Mouse (Mus musculus) kidney, postnatal 25 days (tissue): ENCODE measurements at regions not wholly inside any gene's neighbourhood (a gene's known extent, or its start where the extent isn't known, plus 50 kb on each side); places are given as distances from the start of the nearest gene placed in this dataset.
"Not testable (repeated sequence)": the region's sequence is repeated elsewhere in the genome, so short reads cannot be mapped to it uniquely, and the experiment has no call there.

Experiments
- DNase-seq, 2 experiments: peaks; one replicate each; pipeline ENCODE4 v3.0.0; 2021; ENCODE audit warnings: mixed read lengths in 2 of 2

- not testable (repeated sequence) for DNase-seq
Measured at GRCm38 (mm10) chr7:77200903-77201302, 971.2 kb downstream of the Agbl1 start.

- DNase-seq, result no peak
Measured at GRCm38 (mm10) chr7:77205604-77206003, 975.9 kb downstream of the Agbl1 start.

GRCm38 (mm10) chr7:77249391-77249790, 1019.7 kb downstream of the Agbl1 start:
- no peak for DNase-seq

GRCm38 (mm10) chr7:77287657-77288056, 1058.0 kb downstream of the Agbl1 start:
- no peak for DNase-seq

- DNase-seq, result no peak
Measured at GRCm38 (mm10) chr7:77294984-77295642, 1065.4 kb downstream of the Agbl1 start.

GRCm38 (mm10) chr7:77303227-77303626, 1073.5 kb downstream of the Agbl1 start:
- DNase-seq, result peak in 1 of 2 experiments; percentile 33

GRCm38 (mm10) chr7:77303935-77304334, 1074.2 kb downstream of the Agbl1 start:
- DNase-seq, result no peak

GRCm38 (mm10) chr7:77305471-77305870, 1075.8 kb downstream of the Agbl1 start:
- DNase-seq, result no peak

- DNase-seq, result no peak
Measured at GRCm38 (mm10) chr7:77311661-77312060, 1082.0 kb downstream of the Agbl1 start.

- no peak for DNase-seq
Measured at GRCm38 (mm10) chr7:77325140-77325539, 1095.5 kb downstream of the Agbl1 start.

- no peak for DNase-seq
Measured at GRCm38 (mm10) chr7:77326836-77327235, 1097.1 kb downstream of the Agbl1 start.

GRCm38 (mm10) chr7:77327516-77327915, 1097.8 kb downstream of the Agbl1 start:
- no peak for DNase-seq

GRCm38 (mm10) chr7:77338630-77339029, 1108.9 kb downstream of the Agbl1 start:
- DNase-seq, result no peak
